Mouse (Mus musculus) olfactory bulb, adult 2 months (tissue): ENCODE results near the gene Bhlha15. TPM values are rescaled to one million over a fixed set of nuclear protein-coding genes. Genes with fewer than 3 reads are reported as not detected.

Experiments used
- H3K27ac ChIP-seq: fragments of 200-500 bp; 2 replicates; pipeline ENCODE4 v1.5.1; 2012; ENCODE audit warnings: low read depth, low read length; ENCODE audit not compliant: insufficient read depth
- H3K4me1 ChIP-seq: fragments of 200-500 bp; 2 replicates; pipeline ENCODE4 v1.6.1; 2012; ENCODE audit warnings: low read length; ENCODE audit not compliant: control insufficient read depth, insufficient read depth
- H3K4me3 ChIP-seq: fragments of 200-500 bp; 2 replicates; pipeline ENCODE4 v1.5.1; 2012; ENCODE audit warnings: mild to moderate bottlenecking, low read depth, low read length, moderate library complexity; ENCODE audit not compliant: insufficient read depth
- CTCF ChIP-seq: fragments of 200-500 bp; IDR thresholded peaks from 2 replicates; pipeline ENCODE4 v1.5.1; 2012; ENCODE audit warnings: low read depth, mild to moderate bottlenecking, low read length, moderate library complexity; ENCODE audit not compliant: insufficient read depth
- POLR2A ChIP-seq: fragments of 200-500 bp; IDR thresholded peaks from 2 replicates; pipeline ENCODE4 v1.6.1; 2012; ENCODE audit warnings: mild to moderate bottlenecking, low read depth, low read length, moderate library complexity; ENCODE audit not compliant: insufficient read depth
- WGBS: fragments of 180-500 bp; shearing (Covaris S2); methylation state at CpG from one replicate; pipeline ENCODE4 v1.1.7; 2018; 5-methylcytosine and 5-hydroxymethylcytosine counted together
- polyA plus RNA-seq: library from polyadenylated mRNA; stranded (reverse); fragments of >200 nt; gene quantifications from 2 replicates; pipeline ENCODE4 v1.2.4, GENCODE M21; 2012; ENCODE audit warnings: low replicate concordance; ENCODE audit not compliant: missing spikeins, insufficient read depth, insufficient read length

Bhlha15 gene
- polyA plus RNA-seq, 1 experiment: not detected

DNA sequence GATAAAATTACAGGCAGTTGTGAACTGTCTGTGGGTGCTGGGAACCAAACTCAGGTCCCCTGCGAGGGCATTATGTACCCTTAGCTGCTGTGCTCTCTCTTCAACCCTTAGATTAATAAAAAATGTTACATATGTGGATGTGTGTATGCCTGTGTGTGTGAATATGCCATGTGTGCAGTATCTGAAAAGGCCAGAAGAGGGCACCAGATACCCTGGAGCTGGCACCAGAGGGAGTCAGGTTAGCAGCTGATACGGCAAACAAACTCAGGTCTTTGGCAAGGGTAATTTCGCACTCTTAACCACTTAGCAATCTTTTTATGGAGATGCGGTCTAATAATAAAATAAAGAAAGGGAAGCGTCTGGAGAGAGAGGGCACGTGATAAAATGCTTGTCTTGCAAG lies 12.3 kb downstream of the Bhlha15 start:
- no peak overlapping the region for H3K27ac ChIP-seq
- WGBS: 95% methylated on average over 6 of the region's 6 CpGs
- TF ChIP-seq POLR2A: no peak
- TF ChIP-seq CTCF: no peak
- peaks cover 6% of the 10 kb centered on the region for H3K4me1 ChIP-seq
- H3K4me3 ChIP-seq: no peak overlapping the region

DNA sequence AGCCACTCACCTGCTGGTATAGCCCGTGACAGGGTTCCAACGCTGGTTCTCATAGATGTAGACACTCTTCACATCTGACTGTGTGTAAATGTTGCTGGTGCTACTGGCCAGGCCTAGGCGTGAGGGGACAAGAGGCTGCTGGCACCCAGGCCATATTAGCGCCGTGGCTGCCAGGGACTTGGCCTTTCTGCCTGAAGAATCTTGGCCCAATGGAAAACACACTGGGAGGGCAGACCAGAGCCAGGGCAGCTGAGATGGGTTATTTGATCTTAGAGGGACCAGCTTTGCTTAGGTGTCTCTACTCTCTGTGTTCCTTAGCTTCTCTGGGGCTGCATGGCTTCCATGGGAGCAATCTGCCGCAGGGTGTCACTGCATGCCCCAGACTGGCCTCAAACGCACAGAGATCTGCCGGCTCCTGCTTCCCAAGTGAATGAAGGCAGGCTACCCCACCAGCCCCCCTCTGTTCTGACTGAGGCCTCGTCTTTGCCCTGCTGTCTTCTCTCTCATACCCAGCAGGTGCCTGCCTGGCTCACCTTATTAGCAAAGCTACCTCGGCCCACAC lies 13.4 kb downstream of the Bhlha15 start:
- H3K27ac ChIP-seq: no peak overlapping the region
- no peak for TF ChIP-seq CTCF
- TF ChIP-seq POLR2A: no peak
- H3K4me1 ChIP-seq: peaks cover 7% of the 10 kb centered on the region
- WGBS: 70% methylated on average over 10 of the region's 10 CpGs
- no peak overlapping the region for H3K4me3 ChIP-seq

DNA sequence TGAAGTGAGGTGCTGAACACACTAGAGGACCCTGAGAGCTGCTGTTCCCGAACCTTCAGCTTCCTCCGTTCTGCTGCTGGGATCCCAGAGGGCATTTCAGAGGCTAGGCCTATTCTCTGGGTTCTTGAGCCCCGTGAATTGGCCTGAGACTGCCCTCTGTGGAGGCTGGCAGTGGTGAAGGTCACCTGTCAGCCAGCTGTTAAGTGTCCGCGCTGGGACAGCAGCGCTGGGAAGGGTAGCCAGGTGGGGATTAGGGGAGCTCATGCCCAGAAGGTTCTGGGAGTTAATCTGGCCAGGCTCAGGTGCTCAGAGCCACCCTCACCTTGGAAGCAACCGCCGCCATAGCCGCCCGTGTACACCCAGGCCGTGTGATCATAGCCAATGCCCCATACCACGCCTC lies 14.2 kb downstream of the Bhlha15 start:
- TF ChIP-seq POLR2A: no peak
- no peak for TF ChIP-seq CTCF
- Histone ChIP-seq H3K27ac (no peak overlapping the region), H3K4me3 (no peak overlapping the region), H3K4me1 (peaks cover 7% of the 10 kb centered on the region)
- WGBS: 96% methylated on average over 12 of the region's 12 CpGs

DNA sequence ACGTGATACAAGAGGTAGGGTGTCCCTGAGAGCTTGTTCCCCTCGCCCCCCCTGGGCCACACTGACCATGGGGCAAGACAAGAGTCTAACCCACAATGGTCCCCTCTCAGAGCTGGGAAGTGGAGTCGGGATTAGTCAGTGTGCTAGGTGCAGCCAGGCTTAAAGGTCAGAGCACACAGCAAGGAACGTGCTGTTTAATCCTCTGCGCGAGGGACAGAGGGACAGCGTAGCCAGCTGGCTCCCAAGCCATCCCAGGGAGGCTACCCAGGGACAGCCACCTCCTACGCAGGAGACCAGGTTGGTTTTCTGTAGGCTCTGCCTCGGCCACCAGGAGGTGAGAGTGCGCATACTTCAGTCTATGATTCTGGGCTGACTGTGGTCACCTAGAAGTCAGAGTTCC lies 14.8 kb downstream of the Bhlha15 start:
- Histone ChIP-seq H3K27ac (no peak overlapping the region), H3K4me3 (no peak overlapping the region), H3K4me1 (peaks cover 7% of the 10 kb centered on the region)
- no peak for TF ChIP-seq CTCF
- no peak for TF ChIP-seq POLR2A
- WGBS: 73% methylated on average over 10 of the region's 10 CpGs

DNA sequence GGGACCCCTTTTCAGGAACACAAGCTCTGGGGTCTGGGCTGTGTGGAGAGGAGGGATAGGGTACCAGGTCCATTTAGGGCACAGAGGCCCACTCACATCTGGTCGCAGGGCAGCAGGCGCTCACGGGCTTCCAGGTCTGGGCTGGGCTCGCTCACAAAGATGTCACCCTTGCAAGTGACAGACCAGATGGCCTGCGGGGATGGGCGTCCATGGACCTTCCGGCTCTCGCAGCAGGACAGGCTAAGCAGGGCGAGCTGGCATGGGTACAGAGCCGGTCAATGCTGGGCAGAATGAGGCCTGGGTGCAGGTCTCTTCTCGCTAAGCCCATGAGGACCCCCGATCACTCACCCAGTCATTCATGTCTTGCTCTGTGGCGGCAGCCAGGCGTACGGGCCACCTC lies 16.0 kb downstream of the Bhlha15 start:
- no peak overlapping the region for H3K27ac ChIP-seq
- 98% methylated on average over 15 of the region's 15 CpGs for WGBS
- H3K4me1 ChIP-seq: peaks cover 2% of the 10 kb centered on the region; the same call in 1 of the 2 replicates
- TF ChIP-seq POLR2A: no peak
- no peak for TF ChIP-seq CTCF
- no peak overlapping the region for H3K4me3 ChIP-seq

DNA sequence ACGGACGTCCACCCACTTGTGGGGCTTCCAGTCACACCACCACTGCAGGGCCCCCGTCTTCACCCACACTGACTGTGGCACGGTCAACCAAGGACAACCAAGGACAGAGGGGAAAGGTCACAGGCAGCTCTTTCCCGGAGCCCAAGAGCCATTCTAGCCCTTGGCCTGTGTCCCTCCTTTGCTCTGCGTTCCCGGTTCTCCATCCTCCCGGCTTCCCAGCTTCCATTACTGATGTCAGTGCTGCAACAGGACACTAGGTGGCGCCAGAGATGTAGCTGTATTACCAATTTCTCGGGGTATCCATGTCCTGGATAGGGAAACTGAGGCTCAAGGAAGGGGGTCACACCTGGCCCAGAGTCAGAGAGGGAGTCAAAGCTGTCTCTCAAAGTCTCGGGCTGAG lies 17.4 kb downstream of the Bhlha15 start:
- whole genome bisulfite sequencing: 39% methylated on average over 11 of the region's 11 CpGs
- TF ChIP-seq CTCF: peak; percentile 81
- no peak for TF ChIP-seq POLR2A
- Histone ChIP-seq H3K4me3 (no peak overlapping the region), H3K27ac (no peak overlapping the region), H3K4me1 (peaks cover 2% of the 10 kb centered on the region; the same call in 1 of the 2 replicates)

DNA sequence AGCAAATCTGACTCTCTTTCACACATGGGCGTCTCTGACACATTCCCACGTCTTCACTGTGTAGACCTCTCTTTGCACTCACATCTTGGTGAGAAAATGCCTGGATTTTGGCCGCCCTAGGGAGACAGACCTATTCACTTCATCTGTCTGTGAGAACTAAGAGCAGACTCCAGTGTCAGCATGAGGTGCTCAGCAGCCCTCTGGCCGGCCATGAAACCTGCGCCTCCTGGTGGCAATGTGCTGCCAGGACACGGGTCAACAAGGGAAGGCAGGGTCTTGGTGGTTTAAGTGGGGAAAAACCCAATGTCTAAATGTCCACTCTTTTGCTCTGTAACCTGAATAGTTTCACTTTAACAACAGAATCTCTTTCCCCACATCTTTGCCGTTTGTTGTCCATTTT lies 24.4 kb downstream of the Bhlha15 start:
- Histone ChIP-seq H3K27ac (no peak overlapping the region), H3K4me1 (peaks cover 9% of the 10 kb centered on the region; the same call in 1 of the 2 replicates), H3K4me3 (no peak overlapping the region)
- WGBS: 32% methylated on average over 7 of the region's 7 CpGs
- TF ChIP-seq CTCF (peak; percentile 61; the same call in 1 of the 2 replicates), POLR2A (no peak)

DNA sequence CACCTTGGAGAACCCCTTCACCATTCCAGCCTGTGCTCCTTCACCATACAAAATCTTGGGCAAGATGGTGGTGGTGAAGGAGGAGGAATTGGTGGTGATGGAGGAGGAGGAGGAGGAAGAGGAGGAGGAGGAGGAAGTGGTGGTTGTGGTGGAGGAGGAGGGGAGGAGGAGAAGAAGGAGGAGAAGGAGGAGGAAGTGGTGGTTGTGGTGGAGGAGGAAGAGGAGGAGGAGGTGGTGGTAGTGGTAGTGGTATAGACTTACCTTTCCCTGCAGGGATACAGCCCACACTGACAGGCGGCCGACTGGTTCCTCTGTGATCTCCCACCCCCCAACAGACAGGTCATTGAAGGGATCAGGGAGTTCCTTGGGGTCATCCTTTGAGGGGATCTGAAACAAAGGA lies 25.9 kb downstream of the Bhlha15 start:
- 92% methylated on average over 2 of the region's 2 CpGs for WGBS
- no peak for TF ChIP-seq CTCF
- H3K27ac ChIP-seq: no peak overlapping the region
- no peak overlapping the region for H3K4me3 ChIP-seq
- peaks cover 12% of the 10 kb centered on the region for H3K4me1 ChIP-seq

DNA sequence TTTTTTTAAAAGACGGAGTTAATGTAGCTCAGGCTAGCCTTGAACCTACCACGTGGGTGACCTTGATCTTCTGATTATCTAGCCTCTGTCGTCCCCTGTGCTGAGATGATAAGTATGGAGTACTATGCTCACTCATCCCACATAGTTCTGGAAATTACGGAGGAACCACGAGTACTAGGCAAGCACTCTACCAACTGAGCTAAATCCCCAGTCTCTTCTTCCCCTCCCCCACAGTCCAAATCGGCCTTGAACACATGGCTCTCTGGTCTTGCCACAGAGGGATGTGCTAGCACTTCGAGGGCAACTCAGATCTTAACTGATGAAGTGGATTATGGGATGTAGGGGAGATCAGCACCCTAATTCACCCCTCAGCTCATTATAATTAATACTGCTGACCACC lies 28.0 kb downstream of the Bhlha15 start:
- Histone ChIP-seq H3K27ac (no peak overlapping the region), H3K4me3 (no peak overlapping the region), H3K4me1 (peaks cover 18% of the 10 kb centered on the region)
- 80% methylated on average over 7 of the region's 7 CpGs for WGBS
- TF ChIP-seq CTCF: no peak
- TF ChIP-seq POLR2A: no peak

DNA sequence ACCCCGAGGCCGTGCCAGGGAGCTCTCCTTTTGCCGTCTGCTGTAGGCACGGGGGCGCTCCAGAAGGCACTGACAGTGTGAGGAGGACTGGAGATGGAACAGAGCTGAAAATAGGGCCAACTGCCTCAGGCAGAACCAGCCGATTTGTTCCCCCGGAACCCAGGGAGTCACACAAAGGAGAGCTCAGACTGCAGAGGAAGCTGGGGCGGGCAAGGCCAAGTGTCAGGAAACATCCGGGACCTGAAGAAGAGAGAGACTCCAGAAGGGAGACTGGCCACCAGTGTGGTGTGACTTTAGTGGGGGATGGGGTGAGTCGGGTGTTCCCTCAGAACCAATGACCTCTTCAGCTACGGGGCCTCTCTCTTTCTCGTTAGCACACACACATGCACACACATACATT lies 29.2 kb downstream of the Bhlha15 start:
- H3K4me3 ChIP-seq: no peak overlapping the region
- peaks cover 19% of the 10 kb centered on the region for H3K4me1 ChIP-seq
- 0 out of 2 replicates have a peak overlapping the region, but pooled peaks have one; percentile 9 for H3K27ac ChIP-seq
- TF ChIP-seq CTCF (no peak), POLR2A (no peak)
- 60% methylated on average over 12 of the region's 12 CpGs for WGBS
